Mouse (Mus musculus): ENCODE measurements around the gene Epo.
A peak's percentile ranks its signal among the peaks of the same experiment; 100 is the strongest.

Epo gene

DNA sequence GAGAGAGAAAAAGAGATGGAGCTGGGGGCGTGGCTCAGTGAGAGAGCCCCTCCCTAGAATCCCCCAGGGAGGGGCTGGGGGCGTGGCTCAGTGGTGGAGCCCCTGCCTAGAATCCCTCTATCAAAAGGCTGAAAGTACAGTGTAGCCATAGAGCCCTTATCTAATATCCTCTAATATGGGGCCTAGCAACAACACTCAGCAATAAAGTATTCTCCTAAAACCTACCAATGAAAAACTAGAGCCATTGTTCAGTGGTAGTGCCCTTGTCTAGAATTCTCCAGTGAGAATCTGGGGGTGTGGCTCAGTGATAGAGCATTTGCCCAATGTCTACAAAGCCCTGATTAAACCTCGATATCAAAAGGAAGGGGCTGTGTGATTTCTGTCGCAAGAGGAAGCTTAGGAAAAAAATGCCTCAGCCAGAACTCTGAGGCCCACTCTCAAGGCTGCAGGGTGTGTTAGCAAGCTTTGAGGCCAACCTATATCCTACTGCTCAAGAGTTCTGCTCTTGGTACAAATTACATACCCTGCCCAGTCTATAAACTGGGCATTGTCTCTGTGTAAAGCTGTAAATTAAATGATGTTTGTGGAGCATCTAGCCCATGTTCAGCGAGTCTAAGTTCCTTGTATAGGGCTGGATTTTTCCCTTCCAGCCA, 60.7 kb downstream of the Epo start:
- no peak for DNase-seq

GRCm38 (mm10) chr5:137466946-137467345, 66.1 kb downstream of the Epo start:
- no peak for DNase-seq

- no peak for DNase-seq
These were observed 68.0 kb downstream of the Epo start for GRCm38 (mm10) chr5:137465049-137465448.

GRCm38 (mm10) chr5:137455866-137456591, 77.0 kb downstream of the Epo start:
- peak; percentile 78 for DNase-seq

DNA sequence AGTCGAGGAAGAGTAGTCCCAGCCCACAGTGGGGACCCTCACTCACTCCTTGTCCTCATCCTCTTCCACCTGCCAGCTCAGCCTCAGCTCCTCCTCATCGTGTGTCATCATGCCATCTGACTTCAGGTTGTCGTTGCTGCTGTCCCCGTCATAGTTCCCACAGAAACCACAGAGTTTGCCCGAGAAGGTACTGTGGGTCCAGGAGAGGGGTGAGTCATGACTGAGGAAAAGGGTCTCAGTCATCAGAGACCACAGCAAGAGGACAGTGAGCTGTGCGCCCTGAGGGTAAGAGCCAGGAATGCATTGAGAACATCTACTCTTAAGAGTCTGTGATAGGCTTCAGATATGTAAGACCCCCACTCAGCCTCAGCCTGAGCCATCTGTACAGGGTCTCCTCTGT, 77.8 kb downstream of the Epo start:
- no peak for DNase-seq

DNA sequence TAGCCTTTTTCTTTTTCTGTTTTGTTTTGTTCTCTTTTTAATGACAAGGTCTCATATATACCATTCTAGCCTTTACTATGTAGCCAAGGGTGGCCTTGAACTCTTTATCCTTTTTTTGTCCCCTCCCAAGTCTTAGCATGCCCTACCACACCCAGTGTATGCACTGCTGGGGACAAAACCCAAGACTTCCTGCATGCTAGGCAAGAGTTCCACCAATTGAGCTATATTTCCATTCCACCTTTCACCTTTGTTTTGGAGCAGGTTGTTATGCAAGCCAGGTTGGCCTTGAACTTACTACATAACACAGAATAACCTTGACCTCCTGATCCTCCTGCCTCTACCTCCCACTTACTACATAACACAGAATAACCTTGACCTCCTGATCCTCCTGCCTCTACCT, 87.5 kb downstream of the Epo start:
- no peak for DNase-seq

DNA sequence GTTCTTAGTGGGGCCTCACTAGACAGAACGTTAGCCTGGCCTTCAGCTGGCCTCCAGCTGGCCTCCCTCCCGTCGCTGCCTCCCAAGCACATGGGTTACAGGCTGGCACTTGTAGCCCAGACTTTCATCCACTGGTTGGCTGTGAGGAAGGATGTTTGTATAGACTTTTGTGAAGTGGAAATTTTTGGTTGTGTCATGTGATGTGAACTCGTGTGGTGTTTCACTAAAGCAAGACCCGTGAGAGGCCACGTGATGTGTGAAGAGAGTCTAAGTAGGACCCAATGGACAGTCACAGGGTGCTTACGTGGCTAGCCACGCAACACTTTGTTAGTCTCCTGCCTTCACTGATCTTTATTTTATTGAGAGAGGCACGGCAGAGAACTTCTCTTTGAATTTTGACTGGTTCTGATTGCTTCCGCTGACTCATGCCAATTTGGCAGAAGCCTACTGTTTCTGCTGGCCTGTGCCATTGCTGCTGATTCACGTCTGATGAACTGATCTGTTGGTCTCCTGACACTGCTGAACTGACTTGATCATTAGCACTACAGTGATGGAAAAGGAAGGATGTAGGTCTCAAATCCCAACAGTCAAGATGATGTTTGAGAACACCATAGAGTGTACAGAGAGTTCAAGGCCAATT, 92.7 kb downstream of the Epo start:
- peak; percentile 89 for DNase-seq

DNA sequence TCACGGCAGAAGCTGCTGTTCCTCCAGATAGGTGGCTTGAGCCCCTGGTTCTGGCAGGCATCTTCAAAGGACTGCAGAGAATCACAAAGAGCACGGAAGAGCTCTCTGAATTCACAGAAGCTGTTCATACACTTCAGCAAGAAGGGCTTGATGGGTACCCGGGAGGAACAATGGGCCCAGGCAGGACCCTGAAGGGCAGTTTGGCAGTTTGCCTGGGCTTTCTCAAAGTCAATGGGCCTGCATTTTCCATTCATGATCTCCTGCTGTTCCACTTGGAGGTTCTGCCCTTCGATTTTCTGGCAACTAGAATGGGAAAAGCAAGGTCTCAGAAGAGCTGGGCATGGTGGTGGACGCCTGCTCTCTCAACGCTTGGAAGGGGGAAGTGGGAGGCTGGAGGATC, 99.2 kb downstream of the Epo start:
- no peak for DNase-seq
